Mouse (Mus musculus): ENCODE measurements around the gene Kif2c. TPM values are rescaled to one million over a fixed set of nuclear protein-coding genes. Genes with fewer than 3 reads are reported as not detected.

The Kif2c gene
- polyA plus RNA-seq, 1 experiment from 2014 or later = 35.9 TPM

DNA sequence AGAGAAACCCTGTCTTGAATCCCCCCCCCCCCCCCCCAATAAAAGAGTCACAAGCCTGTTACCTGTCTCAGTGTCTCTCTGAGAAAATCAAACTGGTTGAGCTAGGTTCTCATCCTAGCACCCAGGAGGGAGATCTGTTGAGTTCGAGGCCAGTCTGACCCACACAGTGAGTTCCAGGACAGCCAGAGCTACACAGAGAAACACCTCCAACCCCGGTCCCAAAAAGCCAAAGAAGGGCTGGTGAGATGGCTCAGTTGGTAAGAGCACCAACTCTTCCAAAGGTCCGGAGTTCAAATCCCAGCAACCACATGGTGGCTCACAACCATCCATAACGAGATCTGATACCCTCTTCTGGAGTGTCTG is 20.5 kb upstream of the Kif2c start:
- peak overlapping the region in 1 of 2 experiments; percentile 76; a peak in 1 of 4 replicates for H3K27ac ChIP-seq (replicated peaks in 1 of 2; ENCODE audit: control insufficient read depth in 1 of 2, insufficient read depth in 1 of 2, low read depth in 2 of 2, low read length in 2 of 2)
- no peaks in the 10 kb centered on the region for H3K27me3 ChIP-seq (ENCODE audit: control insufficient read depth, insufficient read depth, low read length)
- peak overlapping the region; percentile 62; the same call in 1 of the 2 replicates for H3K4me2 ChIP-seq (ENCODE audit: low read length)
- H3K4me1 ChIP-seq (ENCODE audit: control insufficient read depth in 2 of 2, insufficient read depth in 2 of 2, low read length in 2 of 2) = no peaks in the 10 kb centered on the region; a peak in 1 of 4 replicates
- H3K4me3 ChIP-seq (ENCODE audit: control insufficient read depth in 1 of 2, insufficient read depth in 1 of 2, low read depth in 1 of 2, low read length in 2 of 2) = no peak overlapping the region
- ATAC-seq (ENCODE audit: insufficient number of reproducible peaks, insufficient read depth, low FRiP score, low read depth) = no peak
- H3K9me3 ChIP-seq (ENCODE audit: control insufficient read depth, low read length) = no peaks in the 10 kb centered on the region
- peak overlapping the region; percentile 73 for H3K9ac ChIP-seq (ENCODE audit: low read length)
- H3K36me3 ChIP-seq (ENCODE audit: control insufficient read depth, insufficient read depth, low read length) = no peaks in the 10 kb centered on the region
- 63% methylated on average over 4 of the region's 4 CpGs for WGBS

- Histone ChIP-seq H3K9me3 (ENCODE audit: control insufficient read depth, low read length) (no peaks in the 10 kb centered on the region), H3K4me2 (ENCODE audit: low read length) (peak overlapping the region; percentile 62), H3K4me3 (ENCODE audit: control insufficient read depth in 1 of 2, insufficient read depth in 1 of 2, low read depth in 1 of 2, low read length in 2 of 2) (peak overlapping the region; percentile 34 to 37), H3K36me3 (ENCODE audit: control insufficient read depth, insufficient read depth, low read length) (no peaks in the 10 kb centered on the region), H3K9ac (ENCODE audit: low read length) (peak overlapping the region; percentile 73), H3K4me1 (ENCODE audit: control insufficient read depth in 2 of 2, insufficient read depth in 2 of 2, low read length in 2 of 2) (no peaks in the 10 kb centered on the region; a peak in 1 of 4 replicates), H3K27ac (replicated peaks in 1 of 2; ENCODE audit: control insufficient read depth in 1 of 2, insufficient read depth in 1 of 2, low read depth in 2 of 2, low read length in 2 of 2) (peak overlapping the region; percentile 28 to 76), H3K27me3 (ENCODE audit: control insufficient read depth, insufficient read depth, low read length) (no peaks in the 10 kb centered on the region)
- WGBS = under 1% methylated on average over 25 of the region's 25 CpGs
- ATAC-seq (ENCODE audit: insufficient number of reproducible peaks, insufficient read depth, low FRiP score, low read depth) = peak; percentile 47; the same call in 1 of the 2 replicates
Measured at GRCm38 (mm10) chr4:117202046-117202991, 19.9 kb upstream of the Kif2c start.

GRCm38 (mm10) chr4:117191804-117192203 is 9.4 kb upstream of the Kif2c start:
- H3K4me2 ChIP-seq (ENCODE audit: low read length) = no peak overlapping the region
- H3K9ac ChIP-seq (ENCODE audit: low read length) = no peak overlapping the region
- no peaks in the 10 kb centered on the region for H3K9me3 ChIP-seq (ENCODE audit: control insufficient read depth, low read length)
- H3K4me1 ChIP-seq (ENCODE audit: control insufficient read depth in 2 of 2, insufficient read depth in 2 of 2, low read length in 2 of 2) = peaks cover 0 to 4% of the 10 kb centered on the region in 2 experiments; a peak in 1 of 4 replicates
- H3K27ac ChIP-seq (replicated peaks in 1 of 2; ENCODE audit: control insufficient read depth in 1 of 2, insufficient read depth in 1 of 2, low read depth in 2 of 2, low read length in 2 of 2) = no peak overlapping the region
- ATAC-seq (ENCODE audit: insufficient number of reproducible peaks, insufficient read depth, low FRiP score, low read depth) = no peak
- WGBS = 94% methylated on average over 14 of the region's 14 CpGs
- H3K4me3 ChIP-seq (ENCODE audit: control insufficient read depth in 1 of 2, insufficient read depth in 1 of 2, low read depth in 1 of 2, low read length in 2 of 2) = no peak overlapping the region
- H3K36me3 ChIP-seq (ENCODE audit: control insufficient read depth, insufficient read depth, low read length) = no peaks in the 10 kb centered on the region
- H3K27me3 ChIP-seq (ENCODE audit: control insufficient read depth, insufficient read depth, low read length) = no peaks in the 10 kb centered on the region

GRCm38 (mm10) chr4:117190660-117191059 is 8.2 kb upstream of the Kif2c start:
- H3K27me3 ChIP-seq (ENCODE audit: control insufficient read depth, insufficient read depth, low read length) = no peaks in the 10 kb centered on the region
- H3K4me3 ChIP-seq (ENCODE audit: control insufficient read depth in 1 of 2, insufficient read depth in 1 of 2, low read depth in 1 of 2, low read length in 2 of 2) = no peak overlapping the region
- H3K9me3 ChIP-seq (ENCODE audit: control insufficient read depth, low read length) = no peaks in the 10 kb centered on the region
- H3K27ac ChIP-seq (replicated peaks in 1 of 2; ENCODE audit: control insufficient read depth in 1 of 2, insufficient read depth in 1 of 2, low read depth in 2 of 2, low read length in 2 of 2) = peak overlapping the region; percentile 84
- no peaks in the 10 kb centered on the region for H3K36me3 ChIP-seq (ENCODE audit: control insufficient read depth, insufficient read depth, low read length)
- peak overlapping the region; percentile 76 for H3K9ac ChIP-seq (ENCODE audit: low read length)
- no peak for ATAC-seq (ENCODE audit: insufficient number of reproducible peaks, insufficient read depth, low FRiP score, low read depth)
- peak overlapping the region; percentile 67; the same call in 1 of the 2 replicates for H3K4me2 ChIP-seq (ENCODE audit: low read length)
- 68% methylated on average over 7 of the region's 7 CpGs for WGBS
- H3K4me1 ChIP-seq (ENCODE audit: control insufficient read depth in 2 of 2, insufficient read depth in 2 of 2, low read length in 2 of 2) = peaks cover 0 to 4% of the 10 kb centered on the region in 2 experiments; a peak in 1 of 4 replicates

GRCm38 (mm10) chr4:117189856-117190543 is 7.6 kb upstream of the Kif2c start:
- peak; percentile 72 for ATAC-seq (ENCODE audit: insufficient number of reproducible peaks, insufficient read depth, low FRiP score, low read depth)
- Histone ChIP-seq H3K36me3 (ENCODE audit: control insufficient read depth, insufficient read depth, low read length) (no peaks in the 10 kb centered on the region), H3K4me3 (ENCODE audit: control insufficient read depth in 1 of 2, insufficient read depth in 1 of 2, low read depth in 1 of 2, low read length in 2 of 2) (peak overlapping the region in 1 of 2 experiments; percentile 43; a peak in 2 of 4 replicates), H3K4me2 (ENCODE audit: low read length) (peak overlapping the region; percentile 67), H3K9me3 (ENCODE audit: control insufficient read depth, low read length) (no peaks in the 10 kb centered on the region), H3K4me1 (ENCODE audit: control insufficient read depth in 2 of 2, insufficient read depth in 2 of 2, low read length in 2 of 2) (peaks cover 0 to 4% of the 10 kb centered on the region in 2 experiments; a peak in 1 of 4 replicates), H3K9ac (ENCODE audit: low read length) (peak overlapping the region; percentile 76), H3K27me3 (ENCODE audit: control insufficient read depth, insufficient read depth, low read length) (no peaks in the 10 kb centered on the region), H3K27ac (replicated peaks in 1 of 2; ENCODE audit: control insufficient read depth in 1 of 2, insufficient read depth in 1 of 2, low read depth in 2 of 2, low read length in 2 of 2) (peak overlapping the region; percentile 84)
- WGBS = under 1% methylated on average over 9 of the region's 9 CpGs

DNA sequence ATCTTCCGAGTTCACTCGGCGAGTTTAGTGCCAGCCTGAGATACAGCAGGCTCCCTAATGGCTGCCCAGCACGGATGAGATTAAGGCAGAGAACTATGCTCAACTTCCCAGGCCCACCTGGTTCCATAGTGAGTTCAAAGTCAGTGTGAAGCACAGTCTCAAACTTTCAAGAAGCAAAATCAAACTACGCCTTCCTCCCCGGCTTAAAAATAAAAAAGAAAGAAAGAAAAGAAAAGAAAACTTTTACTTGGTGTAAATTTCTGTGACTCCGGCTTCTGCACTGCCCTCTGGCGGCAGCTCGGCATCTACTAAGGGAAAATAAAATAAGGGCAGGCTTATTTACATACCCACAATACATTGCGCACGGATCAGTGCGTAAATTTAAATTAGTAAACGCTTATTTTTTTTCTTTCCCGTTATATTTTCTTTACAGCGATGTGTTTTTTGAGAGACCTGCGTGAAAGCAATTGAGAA is 7.0 kb upstream of the Kif2c start:
- peaks cover 0 to 4% of the 10 kb centered on the region in 2 experiments; a peak in 1 of 4 replicates for H3K4me1 ChIP-seq (ENCODE audit: control insufficient read depth in 2 of 2, insufficient read depth in 2 of 2, low read length in 2 of 2)
- H3K9ac ChIP-seq (ENCODE audit: low read length) = peak overlapping the region; percentile 76
- H3K36me3 ChIP-seq (ENCODE audit: control insufficient read depth, insufficient read depth, low read length) = no peaks in the 10 kb centered on the region
- peak overlapping the region; percentile 83 to 84 for H3K27ac ChIP-seq (replicated peaks in 1 of 2; ENCODE audit: control insufficient read depth in 1 of 2, insufficient read depth in 1 of 2, low read depth in 2 of 2, low read length in 2 of 2)
- 0% methylated on average over 16 of the region's 16 CpGs for WGBS
- 0 out of 2 replicates have a peak, but pooled peaks have one; percentile 59 for ATAC-seq (ENCODE audit: insufficient number of reproducible peaks, insufficient read depth, low FRiP score, low read depth)
- H3K27me3 ChIP-seq (ENCODE audit: control insufficient read depth, insufficient read depth, low read length) = no peaks in the 10 kb centered on the region
- H3K4me3 ChIP-seq (ENCODE audit: control insufficient read depth in 1 of 2, insufficient read depth in 1 of 2, low read depth in 1 of 2, low read length in 2 of 2) = peak overlapping the region; percentile 43 to 52
- H3K9me3 ChIP-seq (ENCODE audit: control insufficient read depth, low read length) = no peaks in the 10 kb centered on the region
- peak overlapping the region; percentile 67 for H3K4me2 ChIP-seq (ENCODE audit: low read length)

DNA sequence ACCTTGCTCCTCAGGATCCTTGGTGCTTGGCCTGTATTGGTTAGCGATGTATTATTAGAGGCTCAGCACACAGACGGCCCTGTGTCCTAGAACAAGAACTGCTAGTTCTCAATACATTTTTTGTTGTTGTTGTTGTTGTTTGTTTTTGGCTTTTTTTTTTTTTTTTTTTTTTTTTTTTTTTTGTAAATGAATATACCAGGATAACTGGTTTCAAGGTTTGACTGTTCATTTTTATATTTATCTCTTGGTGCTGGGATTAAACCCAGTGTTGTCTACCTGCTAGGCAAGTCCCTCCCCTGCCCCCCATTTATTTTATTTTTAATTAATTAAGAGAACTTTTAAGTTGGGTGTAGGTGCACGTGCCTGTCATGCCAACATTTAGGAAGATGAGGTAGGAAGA is 6.5 kb upstream of the Kif2c start:
- peak overlapping the region; percentile 43 to 52 for H3K4me3 ChIP-seq (ENCODE audit: control insufficient read depth in 1 of 2, insufficient read depth in 1 of 2, low read depth in 1 of 2, low read length in 2 of 2)
- no peak for ATAC-seq (ENCODE audit: insufficient number of reproducible peaks, insufficient read depth, low FRiP score, low read depth)
- peaks cover 0 to 4% of the 10 kb centered on the region in 2 experiments; a peak in 1 of 4 replicates for H3K4me1 ChIP-seq (ENCODE audit: control insufficient read depth in 2 of 2, insufficient read depth in 2 of 2, low read length in 2 of 2)
- H3K27me3 ChIP-seq (ENCODE audit: control insufficient read depth, insufficient read depth, low read length) = no peaks in the 10 kb centered on the region
- no peaks in the 10 kb centered on the region for H3K9me3 ChIP-seq (ENCODE audit: control insufficient read depth, low read length)
- 54% methylated on average over 3 of the region's 3 CpGs for WGBS
- H3K27ac ChIP-seq (replicated peaks in 1 of 2; ENCODE audit: control insufficient read depth in 1 of 2, insufficient read depth in 1 of 2, low read depth in 2 of 2, low read length in 2 of 2) = peak overlapping the region; percentile 83 to 84
- peak overlapping the region; percentile 76 for H3K9ac ChIP-seq (ENCODE audit: low read length)
- peak overlapping the region; percentile 67 for H3K4me2 ChIP-seq (ENCODE audit: low read length)
- H3K36me3 ChIP-seq (ENCODE audit: control insufficient read depth, insufficient read depth, low read length) = no peaks in the 10 kb centered on the region

Data from heart, embryonic 14.5 days (tissue).